Mouse (Mus musculus) left cerebral cortex, postnatal 4 days (tissue): ENCODE data around the gene Ncoa6. TPM values are rescaled to one million over a fixed set of nuclear protein-coding genes. Genes with fewer than 3 reads are reported as not detected.

Experiments
- DNase-seq: peaks from one replicate; pipeline ENCODE4 v3.0.0-alpha.2; 2022
- intact Hi-C: fragments of 180-260 bp; cut with DNase I; formaldehyde crosslinking; loops from one replicate; pipeline ENCODE4 v1.15.1; 2025
- total RNA-seq, 2 experiments: library from RNA; stranded (reverse); gene quantifications; 2 replicates each; pipeline ENCODE4 v1.2.3; 2021

The Ncoa6 gene
- total RNA-seq, 2 experiments from 2014 or later: 99.3 to 99.9 TPM

DNA sequence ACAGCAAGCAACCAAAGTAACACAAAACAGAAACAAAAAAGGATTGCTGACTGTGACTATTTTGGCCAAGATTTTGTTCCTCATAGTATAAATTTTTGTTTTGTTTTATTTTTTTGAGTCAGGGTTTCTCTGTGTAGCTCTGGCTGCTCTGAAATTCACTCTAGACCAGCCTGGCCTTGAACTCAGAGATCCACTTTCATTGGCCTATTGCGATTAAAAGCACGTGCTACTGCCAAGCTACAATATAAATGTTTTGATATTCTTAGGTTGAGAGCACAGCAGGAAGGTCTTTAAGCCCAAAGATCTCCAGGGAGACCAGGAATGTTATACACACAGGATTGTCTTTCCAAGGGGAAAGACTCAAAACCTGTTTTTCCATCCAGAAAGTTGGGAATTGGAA is 30.2 kb downstream of the Ncoa6 start:
- intact Hi-C loops: no loop called here

DNA sequence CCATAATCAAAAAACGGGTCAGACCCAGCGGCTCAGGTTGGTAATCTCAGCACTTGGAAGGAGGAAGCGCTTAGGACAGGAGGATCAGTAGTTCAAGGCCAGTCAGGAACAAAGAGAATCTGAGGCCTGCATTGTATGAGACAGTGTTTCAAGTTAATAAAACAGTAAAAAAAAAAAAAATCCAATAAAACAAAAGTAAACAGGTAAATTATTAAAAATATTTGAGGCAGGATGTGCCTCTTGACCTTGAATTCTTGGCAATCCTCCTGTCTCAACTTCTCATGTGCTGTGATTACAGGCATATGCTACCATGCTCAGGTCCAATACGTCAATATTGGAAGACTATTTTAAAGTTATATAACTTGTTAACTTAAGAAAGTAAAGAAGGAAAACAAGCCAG is 30.8 kb downstream of the Ncoa6 start:
- no peak for DNase-seq
- intact Hi-C loops: no loop called here

More for the DNA sequence above, 30.2 kb downstream of the Ncoa6 start:
- DNase-seq: no peak

DNA sequence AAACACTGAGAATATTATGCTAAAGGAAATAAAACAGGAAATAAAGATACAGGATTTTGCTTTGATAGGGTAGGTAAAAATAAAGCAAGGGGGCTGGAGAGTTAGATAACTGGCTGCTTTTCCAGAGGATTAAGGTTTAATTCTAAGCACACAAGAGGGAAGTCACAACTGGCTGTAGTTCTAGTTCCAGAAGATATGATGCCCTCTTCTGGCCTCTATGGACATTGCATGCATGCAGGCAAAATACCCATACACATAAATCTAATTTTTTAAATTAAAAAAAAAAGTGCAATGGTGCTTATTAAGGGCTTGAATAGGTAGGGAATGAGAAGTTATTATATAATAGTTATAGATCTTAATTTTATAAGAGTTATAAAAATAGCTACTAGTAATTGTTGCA is 37.2 kb downstream of the Ncoa6 start:
- DNase-seq: no peak
- intact Hi-C loops: no loop called here

DNA sequence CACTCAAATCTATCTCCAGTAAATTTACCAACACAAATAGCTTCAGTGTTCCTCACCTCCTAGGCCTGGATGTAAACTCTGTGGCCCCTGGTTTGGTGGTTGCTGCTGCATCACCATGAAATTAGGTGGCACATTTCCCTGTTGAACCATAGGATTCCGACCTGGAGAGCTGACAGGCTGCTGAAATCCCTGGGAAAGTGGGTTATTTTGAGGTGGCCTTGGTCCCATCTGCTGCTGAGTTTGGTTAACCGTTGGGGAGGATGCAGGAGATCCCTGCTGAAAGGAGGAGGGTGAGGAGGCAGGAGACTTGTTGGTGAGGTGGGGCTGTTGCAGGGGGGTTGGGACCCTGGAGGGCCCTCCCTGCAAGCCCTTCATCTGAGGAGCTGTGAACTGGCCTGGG is 52.8 kb downstream of the Ncoa6 start:
- no peak for DNase-seq
- intact Hi-C loops: no loop called here

DNA sequence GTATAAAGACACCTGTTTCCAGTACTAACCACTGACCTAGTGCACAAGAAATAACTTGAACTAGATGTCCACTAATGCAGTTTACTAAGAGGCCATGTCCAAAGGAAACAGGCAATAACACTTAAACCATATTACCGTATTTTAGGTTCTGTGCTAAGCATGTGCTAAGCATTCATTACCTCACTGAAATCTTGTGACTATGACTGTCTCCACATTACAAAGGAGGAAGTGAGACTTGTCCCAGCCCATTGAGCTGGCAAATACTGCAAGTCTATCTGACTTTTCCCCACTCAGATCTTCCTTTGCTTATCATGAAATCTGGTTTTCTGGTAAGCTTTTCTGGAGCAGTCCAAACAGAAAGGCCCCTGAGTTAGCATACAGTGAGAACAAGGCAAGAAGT is 69.1 kb downstream of the Ncoa6 start:
- DNase-seq: no peak

DNA sequence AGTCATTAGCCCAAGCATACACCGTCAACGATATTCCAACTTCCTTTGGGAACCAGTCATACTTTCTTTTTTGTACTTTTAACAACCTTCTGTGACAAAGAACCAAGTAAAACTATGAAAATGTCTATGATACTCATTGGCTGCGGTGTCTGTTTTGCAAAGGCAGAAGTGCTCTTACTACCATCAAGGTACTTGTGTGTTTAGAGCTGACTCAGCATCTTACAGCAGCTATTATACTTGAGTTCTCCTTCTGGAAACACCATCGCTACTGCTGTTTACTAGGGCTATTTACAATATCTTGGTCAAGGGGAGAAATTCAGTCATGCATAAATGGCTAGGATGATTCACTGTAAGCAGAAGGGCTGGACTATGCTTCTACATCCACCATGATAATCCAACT is 71.8 kb downstream of the Ncoa6 start:
- intact Hi-C loops: no loop called here
- DNase-seq: no peak

More for the DNA sequence above, 69.1 kb downstream of the Ncoa6 start:
- intact Hi-C loops: no loop called here

DNA sequence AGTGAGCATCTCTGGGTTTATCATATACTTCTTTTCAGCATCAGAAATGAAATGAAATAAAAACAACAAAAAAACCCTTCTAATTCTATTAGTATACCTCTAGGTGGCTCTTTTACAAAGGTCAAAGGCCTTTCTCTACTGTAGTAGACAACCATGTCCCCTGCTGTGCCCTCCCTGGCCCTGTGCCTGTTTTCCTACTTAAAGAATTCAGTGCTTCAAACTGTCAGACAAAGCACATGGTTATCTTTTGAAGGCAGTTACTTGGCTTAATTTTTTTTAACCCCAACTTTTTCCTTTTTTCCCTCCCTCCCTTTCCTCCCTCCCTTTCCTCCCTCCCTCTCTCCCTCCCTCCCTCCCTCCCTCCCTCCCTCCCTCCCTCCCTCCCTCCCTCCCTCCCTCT is 73.4 kb downstream of the Ncoa6 start:
- intact Hi-C loops: no loop called here
- peak; percentile 55 for DNase-seq

DNA sequence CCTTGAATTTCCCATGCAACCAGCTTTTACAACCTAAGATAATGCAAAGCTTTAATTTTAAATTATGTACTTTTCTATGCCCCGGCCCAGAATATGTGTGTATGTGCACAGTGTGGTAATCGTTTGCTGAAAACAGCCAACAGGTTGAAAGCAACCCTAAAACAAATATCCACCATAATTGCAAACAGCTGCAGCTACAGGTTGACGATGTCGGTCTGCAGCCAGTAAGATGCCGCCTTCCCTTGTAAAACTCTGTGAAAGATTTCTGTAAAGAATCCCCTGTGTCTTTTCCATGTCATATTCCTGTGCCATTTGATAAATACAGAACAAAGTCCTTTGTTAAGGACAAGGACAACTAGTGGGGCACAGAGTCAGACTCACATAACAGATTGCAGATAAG is 79.1 kb downstream of the Ncoa6 start:
- intact Hi-C loops: no loop called here

DNA sequence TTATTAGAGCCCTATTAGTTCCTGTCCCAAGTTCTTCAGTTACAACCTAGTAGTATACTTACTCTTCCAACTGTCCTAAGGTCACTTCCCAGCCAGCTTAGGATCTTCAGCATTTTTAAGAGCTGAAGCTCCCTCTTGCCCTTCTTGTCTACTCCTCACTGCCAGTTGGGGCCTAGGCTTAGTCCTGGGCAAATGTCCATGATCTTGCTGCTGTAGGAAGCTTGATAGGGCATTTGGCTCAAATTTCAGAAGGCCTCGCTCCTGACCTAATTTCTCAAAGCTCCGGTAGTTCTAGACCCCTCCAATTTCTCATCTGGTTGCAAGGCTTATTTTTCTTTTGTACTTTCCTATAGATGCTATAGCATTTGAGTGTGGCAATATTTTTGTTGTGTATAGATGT is 85.1 kb downstream of the Ncoa6 start:
- no peak for DNase-seq
- intact Hi-C loops: no loop called here

More for the DNA sequence above, 79.1 kb downstream of the Ncoa6 start:
- DNase-seq: no peak

DNA sequence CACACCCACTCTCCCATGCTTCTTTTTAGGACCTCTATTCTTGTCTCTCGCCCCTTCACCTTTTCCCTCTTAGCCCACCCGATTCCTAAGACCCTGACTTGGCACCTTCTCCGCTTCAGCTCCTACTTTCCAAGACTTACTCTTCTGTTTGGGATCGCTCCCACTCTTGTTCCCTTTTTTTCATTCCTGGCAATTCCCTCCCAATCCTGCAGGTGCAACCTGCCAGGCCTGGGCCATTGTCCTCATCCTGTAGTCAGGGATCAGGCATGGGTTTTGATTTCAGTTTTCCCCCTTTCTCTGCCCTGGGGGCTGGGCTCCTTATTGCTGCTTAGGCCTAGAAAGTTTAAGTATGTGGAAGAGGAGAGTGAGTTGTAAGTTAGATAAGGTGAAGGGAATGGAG is 86.6 kb downstream of the Ncoa6 start:
- intact Hi-C loops: no loop called here
- DNase-seq: no peak

DNA sequence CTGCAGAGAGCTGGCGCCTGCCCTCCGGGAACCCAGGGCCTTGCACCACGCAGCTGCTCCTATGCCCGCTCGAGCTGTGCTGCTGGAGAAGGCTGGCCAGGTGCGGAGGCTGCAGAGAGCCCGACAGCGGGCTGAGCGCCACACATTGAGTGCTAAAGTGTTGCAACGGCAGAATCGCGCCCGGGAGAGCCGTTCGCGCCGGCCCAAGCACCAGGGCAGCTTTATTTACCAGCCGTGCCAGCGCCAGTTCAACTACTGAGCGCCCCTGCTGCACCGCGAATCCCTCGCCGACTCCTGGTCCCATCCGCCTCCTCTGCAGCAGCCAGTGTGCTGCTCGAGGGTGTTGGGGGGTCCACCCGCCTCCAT is 87.2 kb downstream of the Ncoa6 start:
- intact Hi-C loops: no loop called here
- peak; percentile 11 for DNase-seq

DNA sequence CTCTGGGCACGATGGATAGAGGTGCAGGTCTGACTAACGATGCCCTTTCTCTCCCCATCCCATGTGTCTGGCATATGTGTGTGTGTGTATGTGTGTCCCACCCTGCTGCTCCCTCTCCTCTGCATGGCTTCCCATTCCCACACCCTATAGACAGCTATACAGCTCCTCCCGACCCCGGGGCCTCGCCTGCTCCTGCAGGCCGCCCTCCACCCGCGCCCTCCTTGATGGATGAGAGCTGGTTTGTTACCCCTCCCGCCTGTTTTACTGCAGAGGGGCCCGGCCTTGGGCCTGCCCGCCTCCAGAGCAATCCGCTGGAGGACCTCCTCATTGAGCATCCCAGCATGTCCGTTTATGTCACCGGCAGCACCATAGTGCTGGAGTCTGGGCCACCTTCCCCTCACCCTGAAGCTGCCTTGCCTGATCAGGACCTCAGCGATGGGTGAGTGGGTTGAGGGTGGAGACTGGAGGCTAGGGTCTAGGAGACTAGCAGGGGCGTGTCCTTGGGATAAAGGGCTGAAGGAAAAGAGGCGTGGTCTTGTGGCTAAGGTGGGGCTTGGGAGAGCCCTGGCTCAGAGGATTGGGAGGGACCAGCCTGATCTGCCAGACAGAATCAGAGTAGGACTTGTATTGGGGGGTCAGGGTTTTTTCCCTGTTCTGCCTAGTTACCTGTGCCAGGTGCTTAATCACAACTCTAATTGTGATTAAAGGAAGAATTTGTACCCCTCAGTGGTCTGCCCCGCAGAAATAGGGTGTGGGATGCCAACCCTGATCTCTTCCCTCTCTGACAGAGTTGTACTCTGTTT is 87.8 kb downstream of the Ncoa6 start:
- intact Hi-C loops: no loop called here
- no peak for DNase-seq

DNA sequence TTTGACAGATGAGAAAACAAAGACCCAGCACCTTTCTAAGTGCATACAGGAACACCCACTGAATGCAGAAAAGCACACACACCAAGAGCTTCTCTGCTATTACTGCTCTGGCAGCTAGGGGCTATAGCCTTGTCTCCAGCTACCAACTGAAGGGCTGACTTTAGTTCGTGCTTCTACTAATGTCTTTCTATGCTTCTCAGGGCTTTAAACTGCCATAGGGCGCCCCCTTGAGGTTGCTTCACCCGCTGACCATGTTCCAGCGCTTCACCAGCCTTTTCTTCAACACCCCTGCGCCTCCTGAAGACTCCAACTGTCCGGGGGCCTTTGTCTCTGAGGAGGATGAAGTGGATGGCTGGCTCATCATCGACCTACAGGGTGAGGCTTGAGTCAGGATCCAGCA is 88.6 kb downstream of the Ncoa6 start:
- DNase-seq: peak; percentile 85
- intact Hi-C loops: no loop called here

DNA sequence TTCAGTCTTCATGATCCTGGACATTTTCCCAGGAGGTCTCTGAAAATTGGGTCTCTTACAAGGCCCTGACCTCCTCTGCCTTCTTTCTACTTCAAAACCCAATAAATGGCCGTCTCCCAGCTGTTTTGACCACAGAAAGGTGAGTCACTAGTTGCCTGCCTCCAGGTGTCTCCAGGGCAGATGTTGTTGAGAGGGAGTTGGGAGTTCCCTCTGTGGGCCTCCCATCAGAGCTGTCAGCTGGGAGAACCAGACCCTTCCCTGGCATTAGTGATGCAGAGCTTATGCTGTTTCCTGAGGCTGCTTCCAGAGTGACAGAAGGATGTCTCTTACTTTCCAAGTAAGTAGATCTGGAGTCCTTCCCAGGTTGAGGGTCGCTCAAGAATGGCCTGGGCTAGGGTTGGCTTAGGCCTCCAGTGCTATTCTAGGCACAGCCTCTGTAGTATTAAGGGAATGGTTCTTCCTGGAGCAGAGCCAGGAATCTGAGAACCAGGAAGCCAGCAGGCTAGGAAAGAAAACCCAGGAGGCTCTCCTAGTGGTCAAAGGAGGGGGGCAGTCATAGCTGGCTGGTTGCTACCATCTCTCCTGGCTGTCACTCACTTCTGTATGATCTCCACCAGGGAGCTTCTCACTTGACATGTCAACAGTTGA is 90.8 kb downstream of the Ncoa6 start:
- DNase-seq: no peak
- intact Hi-C loops: no loop called here

DNA sequence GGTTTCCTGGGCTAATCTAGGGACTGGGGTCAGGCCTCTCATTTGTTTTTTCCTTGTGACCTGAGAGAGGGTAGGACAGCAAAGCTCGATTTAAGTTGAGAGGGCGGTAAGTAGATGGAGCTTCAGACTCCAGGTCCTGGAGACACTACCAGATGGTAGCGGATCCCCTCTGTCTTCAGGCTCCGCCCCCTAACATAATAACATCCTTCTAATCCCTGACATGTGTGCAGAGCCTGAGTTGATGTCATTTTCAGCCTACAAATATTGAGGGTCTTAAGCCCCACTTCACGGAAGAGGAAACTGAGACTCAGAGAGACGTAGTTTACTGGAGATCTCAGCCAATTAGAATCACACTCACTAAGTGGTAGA is 91.4 kb downstream of the Ncoa6 start:
- no peak for DNase-seq
- intact Hi-C loops: no loop called here

DNA sequence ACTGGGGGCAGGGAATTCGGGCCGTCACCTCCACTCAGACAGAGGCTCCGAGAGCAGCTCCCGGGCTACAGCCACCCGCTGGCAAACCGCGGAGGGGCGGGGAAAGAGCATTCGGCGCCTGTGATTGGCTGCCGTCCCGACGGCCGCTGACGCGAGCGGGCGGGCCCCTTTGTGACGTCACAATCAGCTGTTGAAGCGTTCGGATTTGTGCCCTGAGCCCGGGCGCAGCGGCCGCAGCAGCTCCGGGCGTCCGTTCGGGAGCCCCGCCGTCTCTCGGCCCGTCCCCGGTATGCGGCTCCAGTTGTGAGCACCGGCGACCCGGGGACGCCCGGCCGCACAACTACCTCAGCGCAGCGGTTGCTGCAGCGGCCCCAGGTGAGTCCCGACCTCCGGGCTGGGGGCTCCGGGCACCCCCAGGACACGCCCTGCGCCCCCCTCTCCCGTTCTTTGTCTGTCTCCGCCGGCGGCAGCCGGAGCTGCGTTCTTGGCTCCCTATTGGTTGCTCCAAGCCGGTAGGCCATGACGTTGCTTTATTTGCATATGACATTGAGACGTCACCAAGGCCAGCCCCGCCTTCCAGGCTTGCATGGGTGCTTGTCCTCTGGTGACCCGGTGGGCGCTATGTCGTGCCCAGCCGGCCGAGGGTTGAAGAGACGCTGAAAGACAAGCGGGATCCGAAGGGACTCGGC is 91.9 kb downstream of the Ncoa6 start:
- peak; percentile 98 for DNase-seq
- intact Hi-C loops: no loop called here

DNA sequence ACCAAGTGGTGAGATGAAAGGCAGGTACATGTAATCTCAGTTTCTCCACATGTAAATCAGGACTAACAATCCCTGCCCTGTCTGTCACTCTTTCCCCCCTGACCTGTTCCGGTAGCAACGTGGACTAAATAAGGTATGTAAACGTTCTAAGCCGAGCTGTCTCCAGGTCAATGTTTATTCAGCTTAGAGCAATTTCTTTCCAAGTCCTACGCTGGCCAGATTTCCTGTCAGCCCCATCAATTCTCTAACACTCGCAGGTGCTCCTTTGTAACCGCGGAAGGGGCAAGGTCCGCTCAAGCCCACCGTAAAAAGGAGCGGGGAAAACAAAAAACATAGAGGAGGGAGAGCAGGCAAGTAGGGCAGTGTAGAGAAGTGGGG is 92.6 kb downstream of the Ncoa6 start:
- intact Hi-C loops: no loop called here
- no peak for DNase-seq

DNA sequence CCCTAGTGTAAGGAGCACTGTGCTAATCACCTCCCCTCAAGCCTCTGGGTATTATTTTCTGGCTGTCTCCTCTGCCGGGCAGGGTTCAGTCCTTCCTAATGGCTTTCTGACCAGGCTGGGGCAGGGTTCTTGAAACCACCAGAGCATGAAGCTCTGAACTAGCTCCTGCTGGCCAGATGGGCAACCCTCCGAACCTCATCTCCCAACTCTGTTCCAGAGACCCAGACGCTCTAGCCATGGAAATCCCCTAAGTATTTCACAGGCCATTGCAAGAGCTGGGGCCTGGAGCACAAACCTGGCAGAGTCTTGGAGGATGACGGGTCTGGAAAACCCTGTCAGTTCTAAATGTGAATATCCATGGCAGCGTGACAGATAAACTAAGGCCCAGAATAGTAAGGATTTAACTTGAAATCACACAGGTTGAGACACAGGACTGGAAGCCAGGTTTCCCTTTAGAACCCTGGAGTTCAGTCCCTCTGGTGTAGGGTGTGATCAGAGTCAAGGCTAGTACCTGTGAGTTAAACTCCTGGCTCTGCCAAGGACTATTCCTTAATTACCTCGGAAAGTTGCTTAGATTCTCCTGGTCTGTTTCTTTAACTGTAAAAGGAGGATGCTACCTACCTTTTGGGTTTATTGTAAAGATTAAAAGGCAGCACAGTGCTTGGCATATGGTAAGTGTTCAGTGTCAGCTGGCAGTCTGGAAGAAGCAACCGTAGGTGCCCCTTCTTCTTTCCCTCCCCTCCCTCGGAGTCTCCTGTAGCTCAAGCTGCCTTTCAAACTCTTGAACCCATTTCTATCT is 93.2 kb downstream of the Ncoa6 start, which contains the start of gene Trp53inp2:
TSS of gene Trp53inp2 (plus strand) at position 799 of the 799 bp plus-strand sequence.
- intact Hi-C loops: no loop called here
- DNase-seq: no peak

DNA sequence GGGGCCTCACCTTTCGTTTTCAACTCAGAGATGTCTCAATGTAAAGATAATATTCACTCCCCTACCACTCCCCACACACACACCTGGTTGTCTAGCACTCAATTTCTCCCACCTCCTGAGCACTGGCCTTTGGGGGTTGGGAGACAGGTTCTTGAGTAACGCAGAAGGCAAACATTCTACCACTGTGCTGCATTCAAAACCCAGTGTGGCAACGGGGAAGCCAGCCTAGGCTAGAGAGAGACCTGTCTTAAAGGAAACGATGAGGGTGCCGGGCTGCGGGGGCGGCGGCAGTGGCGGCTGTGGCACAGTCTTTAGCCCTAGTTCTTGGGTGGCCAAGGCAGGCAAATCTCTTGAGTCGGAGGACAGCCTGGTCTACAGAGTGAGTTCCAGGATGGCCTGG is 97.5 kb downstream of the Ncoa6 start:
- intact Hi-C loops: no loop called here
- DNase-seq: no peak

DNA sequence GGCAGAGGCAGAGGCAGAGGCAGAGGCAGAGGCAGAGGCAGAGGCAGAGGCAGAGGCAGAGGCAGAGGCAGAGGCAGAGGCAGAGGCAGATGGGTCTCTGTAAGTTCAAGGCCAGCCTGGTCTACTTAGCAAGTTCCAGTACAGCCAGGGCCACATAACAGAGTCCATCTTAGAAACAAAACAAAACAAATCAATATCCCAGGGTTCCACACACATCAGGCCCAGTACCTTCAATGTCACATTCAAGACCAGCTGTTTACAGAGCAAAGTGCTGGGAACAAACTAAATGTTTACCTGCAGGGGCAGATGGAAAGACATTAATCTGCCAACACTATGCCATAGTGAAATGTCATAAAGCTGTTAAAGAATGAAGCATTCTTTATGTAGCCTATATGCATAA is 99.2 kb downstream of the Ncoa6 start:
- DNase-seq: no peak
- intact Hi-C loops: no loop called here

DNA sequence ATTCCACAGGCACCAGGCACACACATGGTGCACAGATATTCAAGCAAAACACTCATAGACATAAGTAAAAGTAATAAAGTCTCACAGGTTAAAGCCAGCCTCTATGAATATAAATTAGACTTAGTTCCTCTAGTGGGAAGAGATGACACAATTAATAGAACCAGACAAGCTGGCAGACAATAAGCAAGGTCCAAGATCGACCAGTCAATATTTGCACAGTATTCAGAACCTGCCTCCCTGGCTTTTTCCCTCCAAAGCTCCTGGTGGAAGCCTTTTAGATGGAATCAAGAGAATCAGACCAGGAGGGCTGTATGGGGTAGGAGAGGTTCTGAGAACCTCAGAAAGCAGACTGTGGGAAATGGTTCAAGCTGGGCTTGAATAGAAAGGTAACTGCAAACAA is 99.8 kb downstream of the Ncoa6 start:
- intact Hi-C loops: no loop called here
- no peak for DNase-seq
